Mouse (Mus musculus): ENCODE measurements around the gene Mia.
A peak's percentile ranks its signal among the peaks of the same experiment; 100 is the strongest.

Mia gene

DNA sequence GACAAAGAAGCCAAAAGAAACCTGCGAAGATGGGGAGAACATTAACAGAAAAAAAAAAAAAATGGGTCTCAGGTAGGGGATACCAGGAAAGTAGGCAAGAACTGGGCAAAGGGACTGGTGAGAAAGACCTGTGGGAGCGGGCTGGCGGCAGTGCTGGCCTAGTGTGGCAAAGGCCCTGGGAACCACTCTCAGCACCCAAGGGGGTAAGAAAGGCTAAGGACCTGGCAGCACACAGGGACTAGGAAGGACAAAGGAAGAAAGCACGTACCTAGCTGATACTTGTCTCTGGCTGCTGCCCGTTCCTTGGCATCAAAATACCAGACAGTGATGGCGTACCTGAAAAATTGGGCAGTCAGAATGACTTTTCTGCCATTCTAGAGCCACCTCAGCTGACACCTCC, 21.7 kb downstream of the Mia start:
- no peak for DNase-seq

DNA sequence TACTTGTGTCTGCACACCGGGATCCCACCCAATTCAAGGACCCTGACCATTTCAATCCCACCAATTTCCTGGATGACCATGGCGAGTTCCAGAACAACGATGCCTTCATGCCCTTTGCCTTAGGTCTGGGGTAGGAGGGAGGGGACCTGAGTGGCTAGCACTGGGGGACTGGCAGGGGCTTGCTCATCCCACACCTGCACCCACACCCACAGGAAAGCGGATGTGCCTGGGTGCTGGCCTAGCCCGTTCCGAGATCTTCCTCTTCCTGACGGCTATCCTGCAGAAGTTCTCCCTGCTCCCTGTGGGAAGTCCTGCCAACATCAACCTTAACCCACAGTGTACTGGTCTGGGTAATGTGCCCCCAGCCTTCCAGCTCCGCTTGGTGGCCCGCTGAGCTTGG, 22.8 kb downstream of the Mia start:
- no peak for DNase-seq

DNA sequence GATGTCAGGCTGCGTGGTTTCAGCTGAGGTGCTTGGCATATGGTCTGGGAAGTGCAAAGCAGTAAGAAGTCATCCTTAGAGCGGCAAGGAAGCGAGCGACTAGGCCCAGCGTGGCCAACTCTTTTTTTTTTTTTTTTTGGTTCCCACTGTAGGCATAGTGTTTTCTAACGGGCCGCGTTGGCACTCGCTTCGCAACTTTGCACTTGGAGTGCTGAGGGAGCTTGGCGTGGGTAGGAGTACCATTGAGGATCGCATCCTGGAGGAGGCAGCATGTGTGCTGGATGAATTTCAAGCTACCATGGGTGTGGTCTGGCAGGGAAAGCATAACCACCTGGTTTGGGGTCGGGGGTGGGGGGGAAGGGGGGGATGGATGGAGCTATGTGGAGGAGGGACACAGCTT, 25.0 kb downstream of the Mia start:
- peak; percentile 64 for DNase-seq

DNA sequence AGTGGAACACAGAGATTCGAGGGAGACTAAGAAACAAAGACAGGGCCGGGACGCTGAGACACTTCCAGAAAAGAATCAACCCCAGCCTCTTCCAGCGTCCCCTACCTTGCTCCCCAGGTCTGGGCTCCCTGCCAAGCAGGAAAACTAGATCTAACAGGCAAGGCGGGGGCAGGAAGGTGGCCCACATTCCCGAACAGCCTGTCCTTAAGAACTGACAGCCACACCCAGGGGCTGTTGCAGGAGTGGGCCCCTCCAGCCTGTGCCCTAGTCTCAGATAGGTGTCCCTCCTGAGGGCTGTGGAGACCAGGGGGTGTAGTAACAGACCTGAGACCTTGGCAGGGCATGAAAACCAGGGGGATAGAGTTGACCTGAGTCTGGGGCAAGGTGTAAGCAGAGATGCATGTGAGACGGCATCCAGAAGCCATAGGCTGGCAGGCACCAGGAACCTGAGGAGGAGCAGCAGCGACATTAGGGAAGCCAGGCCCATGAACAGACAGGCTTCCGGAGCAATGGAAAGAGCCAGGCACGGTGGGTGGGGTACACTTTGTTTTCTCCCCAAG, 27.7 kb downstream of the Mia start, which contains the start of gene Cyp2t4:
Cyp2t4 (plus strand) TSS at position 510 of the 560 bp plus-strand sequence.
- no peak for DNase-seq

DNA sequence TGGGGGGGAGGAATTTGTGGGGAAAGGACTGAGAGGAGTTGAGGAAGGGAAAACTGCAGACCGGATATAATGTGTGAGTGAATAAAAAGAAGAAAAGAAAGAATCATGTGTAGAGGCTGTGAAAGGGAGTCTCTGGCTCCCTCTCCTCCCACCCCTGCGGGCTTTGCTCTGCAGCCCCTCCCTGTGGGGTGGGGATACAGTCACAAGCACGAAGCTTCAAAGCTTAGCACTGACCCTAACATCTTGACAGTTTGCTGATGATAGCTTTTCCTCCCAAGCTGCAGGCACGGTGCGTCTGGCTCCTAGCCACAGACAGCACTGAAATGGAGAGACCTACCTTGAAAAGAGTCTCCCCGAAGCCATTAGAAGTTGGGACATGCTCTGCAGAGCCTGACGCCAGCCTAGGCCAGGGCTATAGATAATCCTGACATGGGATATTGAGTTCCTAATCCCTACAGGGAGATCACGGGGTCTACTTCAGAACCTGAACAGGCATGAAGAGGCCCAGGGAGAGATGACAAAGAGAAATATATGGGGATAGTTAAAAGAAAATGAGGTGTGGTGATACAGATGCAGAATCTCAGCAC, 44.5 kb downstream of the Mia start:
- no peak for DNase-seq

DNA sequence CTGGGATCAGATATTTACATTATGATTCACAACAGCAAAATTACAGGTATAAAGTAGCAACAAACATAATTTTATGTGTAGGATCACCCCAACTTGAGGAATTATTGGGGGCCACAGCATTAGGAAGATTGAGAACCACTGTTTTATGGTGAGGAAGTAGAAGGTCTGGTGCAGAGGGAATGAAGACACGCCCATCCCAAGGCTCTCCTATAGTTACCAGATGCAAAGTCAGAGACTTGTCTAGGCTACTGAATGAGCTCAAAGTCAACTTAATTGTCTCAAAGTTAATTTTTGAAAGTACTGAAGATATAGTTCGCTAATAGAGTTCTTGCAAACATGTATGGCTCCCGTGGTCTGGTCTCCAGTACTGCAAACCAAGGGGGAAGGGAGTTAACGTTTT, 47.2 kb downstream of the Mia start:
- DNase-seq: no peak

DNA sequence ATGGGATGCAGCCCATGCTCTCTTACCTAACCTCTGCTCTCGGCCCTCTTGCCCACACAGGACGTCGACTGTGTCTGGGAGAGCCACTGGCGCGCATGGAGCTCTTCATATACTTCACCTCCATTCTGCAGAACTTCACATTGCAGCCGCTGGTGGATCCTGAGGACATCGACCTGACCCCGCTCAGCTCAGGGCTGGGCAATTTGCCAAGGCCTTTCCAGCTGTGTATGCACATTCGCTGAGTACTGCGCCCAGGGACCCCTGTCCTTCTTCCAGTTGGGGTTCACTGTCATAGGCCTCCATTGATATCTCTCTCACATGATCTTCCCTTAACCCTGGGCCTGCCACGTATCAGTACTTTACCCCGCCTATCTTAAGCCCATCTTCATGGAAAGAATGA, 47.8 kb downstream of the Mia start:
- DNase-seq: no peak

DNA sequence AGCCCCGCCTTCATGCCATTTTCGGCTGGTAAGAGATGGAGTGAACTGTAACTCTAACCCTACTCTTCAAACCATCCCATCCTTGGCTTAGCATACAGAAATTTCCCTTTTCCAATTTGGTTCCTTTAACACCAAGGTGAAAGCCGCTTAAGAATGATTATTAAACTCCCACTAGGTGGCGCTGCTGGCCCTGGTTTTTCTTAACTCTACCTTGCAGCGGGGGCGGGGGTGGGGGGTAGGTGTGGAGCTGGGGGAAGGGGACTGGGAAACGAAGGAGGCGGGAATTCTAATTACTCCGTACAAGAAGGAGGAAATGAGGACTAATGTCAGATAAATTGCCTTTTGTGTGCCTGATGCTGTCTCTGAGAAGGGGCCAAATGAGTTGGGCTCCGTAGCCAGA, 48.4 kb downstream of the Mia start:
- DNase-seq: peak; percentile 9

DNA sequence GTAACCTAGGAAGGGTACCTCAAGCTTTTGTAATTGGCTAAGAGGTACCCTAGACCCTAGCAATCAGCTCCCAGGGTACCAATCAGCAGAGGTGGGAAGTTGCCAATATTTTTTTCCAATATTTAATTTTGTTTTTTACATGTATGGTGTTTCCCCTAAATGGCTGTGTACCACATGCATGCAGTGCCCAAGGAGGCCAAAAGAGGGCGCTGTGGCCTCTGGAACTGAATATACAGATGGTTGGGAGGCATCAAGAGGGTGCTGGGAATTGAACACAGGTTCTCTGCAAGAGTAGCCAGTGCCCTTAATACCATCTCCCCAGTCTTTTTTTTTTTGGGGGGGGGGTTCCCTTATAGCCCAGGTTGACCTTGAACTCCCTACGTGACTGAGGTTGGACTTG, 49.6 kb downstream of the Mia start:
- no peak for DNase-seq

DNA sequence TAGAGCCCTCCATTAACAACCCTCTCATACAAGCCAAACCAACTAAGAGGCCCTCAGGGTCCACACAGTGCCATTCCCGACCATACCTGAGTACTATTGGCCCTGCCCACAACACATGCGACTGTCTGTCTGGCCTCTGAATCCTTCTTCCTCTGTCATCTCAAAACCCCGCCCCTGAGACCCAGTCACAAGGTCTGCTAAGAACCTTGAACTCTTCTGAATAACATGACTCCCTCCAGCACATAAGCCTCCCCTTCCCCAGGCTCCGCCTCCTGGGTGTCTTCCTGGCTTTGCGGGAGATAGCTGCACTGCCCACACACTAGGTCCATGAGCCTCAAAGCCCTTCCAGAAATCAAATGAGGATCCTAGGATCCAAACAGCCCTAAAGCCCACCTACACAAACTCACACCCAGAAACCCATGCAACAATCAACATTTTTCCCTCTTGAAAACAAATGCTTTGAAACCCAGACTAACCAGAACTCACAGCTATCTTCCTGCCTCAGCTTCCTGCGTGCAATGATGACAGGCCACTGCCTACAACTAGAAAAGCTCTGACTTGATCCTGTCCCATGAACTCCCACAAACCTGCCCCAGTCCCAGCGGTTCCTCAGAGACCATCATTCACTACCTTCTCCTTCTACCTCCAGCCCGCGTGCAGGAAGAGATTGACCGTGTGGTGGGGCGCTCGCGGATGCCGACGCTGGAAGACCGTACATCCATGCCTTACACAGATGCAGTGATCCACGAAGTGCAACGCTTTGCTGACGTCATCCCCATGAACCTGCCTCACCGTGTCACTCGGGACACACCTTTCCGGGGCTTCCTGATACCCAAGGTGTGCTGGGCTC, 50.2 kb downstream of the Mia start:
- DNase-seq: no peak

DNA sequence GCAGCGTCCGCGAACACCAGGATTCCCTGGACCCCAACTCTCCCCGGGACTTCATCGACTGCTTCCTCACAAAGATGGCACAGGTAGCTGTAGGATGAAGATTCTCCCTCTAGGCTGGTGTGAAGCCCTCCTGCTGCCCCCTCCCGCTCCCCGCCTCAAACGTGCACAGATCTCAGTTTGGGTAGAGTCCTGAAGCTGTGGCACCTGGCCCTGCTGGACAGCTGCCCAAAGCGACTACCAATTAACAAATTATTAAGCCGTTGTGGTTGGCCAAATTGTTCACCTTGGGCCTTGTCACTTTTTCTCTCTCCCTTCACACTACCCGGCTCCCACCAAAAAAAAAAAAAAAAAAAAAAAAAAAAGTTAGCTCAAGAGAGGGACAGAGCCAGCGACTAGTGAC, 51.1 kb downstream of the Mia start:
- DNase-seq: no peak

All from right cerebral cortex, postnatal 25 days (tissue).